Mouse (Mus musculus) C2C12 (cell line): ENCODE data around the gene Zbtb7b. TPM values are rescaled to one million over a fixed set of nuclear protein-coding genes. Genes with fewer than 3 reads are reported as not detected.
A peak's percentile ranks its signal among the peaks of the same experiment; 100 is the strongest.

Experiments
- H3K27me3 ChIP-seq: one replicate; pipeline ENCODE4 v1.6.1; 2011; ENCODE audit not compliant: control insufficient read depth, insufficient read depth, insufficient read length
- H3K36me3 ChIP-seq: one replicate; pipeline ENCODE4 v1.6.1; 2011; ENCODE audit not compliant: control insufficient read depth, insufficient read depth
- H3K4me3 ChIP-seq: one replicate; pipeline ENCODE4 v1.5.1; 2011; ENCODE audit warnings: mild to moderate bottlenecking, control low read depth; ENCODE audit not compliant: poor library complexity, insufficient read depth, severe bottlenecking
- H3K79me2 ChIP-seq: one replicate; pipeline ENCODE4 v1.6.1; 2011; ENCODE audit not compliant: control insufficient read depth, insufficient read depth
- H3K79me3 ChIP-seq: one replicate; pipeline ENCODE4 v1.6.1; 2011; ENCODE audit warnings: low read depth, control low read depth
- H3ac ChIP-seq: one replicate; pipeline ENCODE3; 2011; ENCODE audit warnings: low read depth; ENCODE audit not compliant: control insufficient read depth, insufficient read length
- CEBPB ChIP-seq: IDR thresholded peaks from one replicate; pipeline ENCODE4 v1.6.1; 2011; ENCODE audit warnings: low read depth, mild to moderate bottlenecking, control low read depth, moderate library complexity
- CTCF ChIP-seq: IDR thresholded peaks from one replicate; pipeline ENCODE4 v1.5.1; 2011; ENCODE audit not compliant: control insufficient read depth, insufficient read depth, insufficient read length
- FOSL1 ChIP-seq: IDR thresholded peaks from one replicate; pipeline ENCODE4 v1.8.0; 2011; ENCODE audit warnings: mild to moderate bottlenecking, low read length; ENCODE audit not compliant: poor library complexity, insufficient read depth, severe bottlenecking
- MAX ChIP-seq: IDR thresholded peaks from one replicate; pipeline ENCODE4 v1.6.1; 2011; ENCODE audit warnings: mild to moderate bottlenecking, control low read depth
- MYOD1 ChIP-seq: IDR thresholded peaks from one replicate; pipeline ENCODE4 v1.6.1; 2011; ENCODE audit warnings: low read depth; ENCODE audit not compliant: control insufficient read depth, insufficient read length
- MYOG ChIP-seq: IDR thresholded peaks from one replicate; pipeline ENCODE4 v1.6.1; 2011; ENCODE audit not compliant: control insufficient read depth, insufficient read length; ENCODE audit errors: extremely low read depth
- USF1 ChIP-seq: IDR thresholded peaks from one replicate; pipeline ENCODE4 v1.6.1; 2011; ENCODE audit warnings: low read depth, mild to moderate bottlenecking, control low read depth, moderate library complexity
- polyA plus RNA-seq: library from polyadenylated mRNA; unstranded; fragments of >200 nt; fragmentation: generic; extraction: Trizol; gene quantifications from one replicate; pipeline ENCODE4 v1.2.1, GENCODE M21; 2012; ENCODE audit warnings: missing spikeins

The Zbtb7b gene
- polyA plus RNA-seq, 1 experiment, result 29.5 TPM

GRCm38 (mm10) chr3:89419981-89420380 is 25.4 kb upstream of the Zbtb7b start:
- Histone ChIP-seq H3K27me3 (no peaks in the 10 kb centered on the region), H3ac (peak overlapping the region; percentile 28), H3K4me3 (peak overlapping the region; percentile 73), H3K79me3 (peaks cover 56% of the 10 kb centered on the region), H3K79me2 (peaks cover 88% of the 10 kb centered on the region), H3K36me3 (peaks cover 48% of the 10 kb centered on the region)
- TF ChIP-seq CEBPB (no peak), MAX (no peak)

GRCm38 (mm10) chr3:89419571-89419970 is 25.0 kb upstream of the Zbtb7b start:
- H3K4me3 ChIP-seq, result peak overlapping the region; percentile 73
- H3K27me3 ChIP-seq, result no peaks in the 10 kb centered on the region
- peaks cover 88% of the 10 kb centered on the region for H3K79me2 ChIP-seq
- H3K36me3 ChIP-seq, result peaks cover 49% of the 10 kb centered on the region
- H3K79me3 ChIP-seq, result peaks cover 59% of the 10 kb centered on the region
- peak overlapping the region; percentile 70 for H3ac ChIP-seq
- TF ChIP-seq MYOG (no peak), CEBPB (peak; percentile 76), CTCF (no peak)

- Histone ChIP-seq H3ac (peak overlapping the region; percentile 75), H3K4me3 (peak overlapping the region; percentile 73), H3K36me3 (peaks cover 50% of the 10 kb centered on the region), H3K79me3 (peaks cover 57% of the 10 kb centered on the region), H3K27me3 (no peaks in the 10 kb centered on the region), H3K79me2 (peaks cover 82% of the 10 kb centered on the region)
- no peak for TF ChIP-seq USF1
- TF ChIP-seq FOSL1, result no peak
- TF ChIP-seq MYOD1, result no peak
- no peak for TF ChIP-seq CEBPB
- no peak for TF ChIP-seq MYOG
- no peak for TF ChIP-seq CTCF
- TF ChIP-seq MAX, result no peak
Measured at GRCm38 (mm10) chr3:89418861-89419250, 24.3 kb upstream of the Zbtb7b start.

GRCm38 (mm10) chr3:89418170-89418860 is 23.7 kb upstream of the Zbtb7b start, which contains the start of the genes Cks1b and Shc1:
TSS of gene Cks1b (minus strand) at chr3:89418383.
TSS of gene Shc1 (plus strand) at chr3:89418443.
- Histone ChIP-seq H3K79me3 (peaks cover 54% of the 10 kb centered on the region), H3K79me2 (peaks cover 77% of the 10 kb centered on the region), H3K27me3 (no peaks in the 10 kb centered on the region), H3K36me3 (peaks cover 51% of the 10 kb centered on the region), H3ac (peak within 1 kb of the TSS; percentile 86), H3K4me3 (peak within 1 kb of the TSS; percentile 73)
- TF ChIP-seq MAX (peak; percentile 71), FOSL1 (no peak)

GRCm38 (mm10) chr3:89417840-89418169 is 23.2 kb upstream of the Zbtb7b start:
- Histone ChIP-seq H3K79me3 (peaks cover 50% of the 10 kb centered on the region), H3K79me2 (peaks cover 72% of the 10 kb centered on the region), H3K4me3 (peak overlapping the region; percentile 73), H3ac (peak overlapping the region; percentile 86), H3K36me3 (peaks cover 51% of the 10 kb centered on the region), H3K27me3 (no peaks in the 10 kb centered on the region)
- TF ChIP-seq USF1 (no peak), MYOG (no peak)

- peaks cover 65% of the 10 kb centered on the region for H3K79me2 ChIP-seq
- peak overlapping the region; percentile 73 for H3K4me3 ChIP-seq
- H3ac ChIP-seq, result peak overlapping the region; percentile 81
- TF ChIP-seq CEBPB (no peak), MYOD1 (no peak), FOSL1 (no peak), MAX (no peak), USF1 (no peak), MYOG (no peak), CTCF (no peak)
- H3K27me3 ChIP-seq, result no peaks in the 10 kb centered on the region
- H3K79me3 ChIP-seq, result peaks cover 44% of the 10 kb centered on the region
- H3K36me3 ChIP-seq, result peaks cover 47% of the 10 kb centered on the region
Measured at GRCm38 (mm10) chr3:89417131-89417530, 22.6 kb upstream of the Zbtb7b start.

- H3K4me3 ChIP-seq, result no peak overlapping the region
- peaks cover 47% of the 10 kb centered on the region for H3K36me3 ChIP-seq
- no peak overlapping the region for H3ac ChIP-seq
- peaks cover 57% of the 10 kb centered on the region for H3K79me2 ChIP-seq
- TF ChIP-seq MYOD1, result no peak
- no peak for TF ChIP-seq CEBPB
- no peak for TF ChIP-seq FOSL1
- TF ChIP-seq CTCF, result no peak
- TF ChIP-seq MYOG, result no peak
- no peak for TF ChIP-seq USF1
- no peak for TF ChIP-seq MAX
- no peaks in the 10 kb centered on the region for H3K27me3 ChIP-seq
- H3K79me3 ChIP-seq, result peaks cover 39% of the 10 kb centered on the region
Measured at GRCm38 (mm10) chr3:89416158-89416557, 21.6 kb upstream of the Zbtb7b start.
